Mouse (Mus musculus) liver, embryonic 12.5 days (tissue): ENCODE results near the gene D17Wsu92e. TPM values are rescaled to one million over a fixed set of nuclear protein-coding genes. Genes with fewer than 3 reads are reported as not detected.
A peak's percentile ranks its signal among the peaks of the same experiment; 100 is the strongest.

Source experiments
- ATAC-seq: fragments of 200-750 bp; cut with Nextera tagmentation; 2 replicates; pipeline ENCODE4 v1.8.0; 2017; ENCODE audit warnings: moderate number of reproducible peaks, mild to moderate bottlenecking, moderate library complexity
- H3K27ac ChIP-seq: fragments of 300-500 bp; sonication (generic); 2 replicates; pipeline ENCODE4 v1.5.1; 2016; ENCODE audit warnings: mild to moderate bottlenecking
- H3K27me3 ChIP-seq: fragments of 300-500 bp; sonication (generic); replicated peaks from 2 replicates; pipeline ENCODE4 v1.6.1; 2016; ENCODE audit warnings: mild to moderate bottlenecking, moderate library complexity
- H3K36me3 ChIP-seq: fragments of 300-500 bp; sonication (generic); 2 replicates; pipeline ENCODE4 v1.6.1; 2016; ENCODE audit warnings: mild to moderate bottlenecking, moderate library complexity
- H3K4me1 ChIP-seq: fragments of 300-500 bp; sonication (generic); 2 replicates; pipeline ENCODE4 v1.6.1; 2016
- H3K4me2 ChIP-seq: fragments of 300-500 bp; sonication (generic); 2 replicates; pipeline ENCODE4 v1.6.1; 2016; ENCODE audit warnings: mild to moderate bottlenecking, moderate library complexity
- H3K4me3 ChIP-seq: fragments of 300-500 bp; sonication (generic); 2 replicates; pipeline ENCODE4 v1.5.1; 2016; ENCODE audit warnings: mild to moderate bottlenecking, moderate library complexity
- H3K9ac ChIP-seq: fragments of 300-500 bp; sonication (generic); 2 replicates; pipeline ENCODE4 v1.6.1; 2016; ENCODE audit warnings: mild to moderate bottlenecking, moderate library complexity
- H3K9me3 ChIP-seq: fragments of 300-500 bp; sonication (generic); replicated peaks from 2 replicates; pipeline ENCODE4 v1.6.1; 2016; ENCODE audit warnings: mild to moderate bottlenecking, moderate library complexity
- WGBS: fragments of 180-500 bp; shearing (Covaris S2); methylation state at CpG from one replicate; pipeline ENCODE4 v1.1.7; 2016; ENCODE audit not compliant: insufficient replicate concordance; 5-methylcytosine and 5-hydroxymethylcytosine counted together
- polyA plus RNA-seq: library from polyadenylated mRNA; unstranded; fragments of >200 nt; fragmentation: Nextera tagmentation; extraction: Ambion mirVana; gene quantifications from 2 replicates; pipeline ENCODE4 v1.2.1, GENCODE M21; 2016

D17Wsu92e gene
- polyA plus RNA-seq, 1 experiment from 2014 or later, result 17.1 TPM

GRCm38 (mm10) chr17:27726527-27726926, 93.9 kb downstream of the D17Wsu92e start:
- Histone ChIP-seq H3K36me3 (no peaks in the 10 kb centered on the region), H3K4me2 (no peak overlapping the region), H3K9me3 (no peaks in the 10 kb centered on the region), H3K27me3 (peaks cover 40% of the 10 kb centered on the region), H3K4me1 (peaks cover 15% of the 10 kb centered on the region), H3K4me3 (no peak overlapping the region), H3K27ac (no peak overlapping the region), H3K9ac (no peak overlapping the region)
- ATAC-seq, result no peak
- 29% methylated on average over 7 of the region's 7 CpGs for WGBS

GRCm38 (mm10) chr17:27725412-27725811, 95.0 kb downstream of the D17Wsu92e start:
- no peak for ATAC-seq
- Histone ChIP-seq H3K27ac (no peak overlapping the region), H3K9me3 (no peaks in the 10 kb centered on the region), H3K27me3 (peaks cover 50% of the 10 kb centered on the region), H3K4me1 (peaks cover 15% of the 10 kb centered on the region), H3K9ac (no peak overlapping the region), H3K36me3 (no peaks in the 10 kb centered on the region), H3K4me3 (no peak overlapping the region), H3K4me2 (no peak overlapping the region)
- 24% methylated on average over 10 of the region's 10 CpGs for WGBS

- peaks cover 54% of the 10 kb centered on the region for H3K27me3 ChIP-seq
- no peak overlapping the region for H3K4me3 ChIP-seq
- no peak overlapping the region for H3K27ac ChIP-seq
- no peak overlapping the region for H3K4me2 ChIP-seq
- no peaks in the 10 kb centered on the region for H3K36me3 ChIP-seq
- no peak for ATAC-seq
- WGBS, result 29% methylated on average over 10 of the region's 10 CpGs
- no peak overlapping the region for H3K9ac ChIP-seq
- no peaks in the 10 kb centered on the region for H3K9me3 ChIP-seq
- H3K4me1 ChIP-seq, result peaks cover 15% of the 10 kb centered on the region
Measured at GRCm38 (mm10) chr17:27725011-27725410, 95.4 kb downstream of the D17Wsu92e start.

- 26% methylated on average over 3 of the region's 3 CpGs for WGBS
- no peaks in the 10 kb centered on the region for H3K36me3 ChIP-seq
- H3K4me3 ChIP-seq, result no peak overlapping the region
- H3K27me3 ChIP-seq, result peaks cover 61% of the 10 kb centered on the region
- H3K9me3 ChIP-seq, result no peaks in the 10 kb centered on the region
- H3K9ac ChIP-seq, result no peak overlapping the region
- H3K27ac ChIP-seq, result no peak overlapping the region
- ATAC-seq, result no peak
- no peak overlapping the region for H3K4me2 ChIP-seq
- peaks cover 15% of the 10 kb centered on the region for H3K4me1 ChIP-seq
Measured at GRCm38 (mm10) chr17:27724327-27724726, 96.1 kb downstream of the D17Wsu92e start.

- Histone ChIP-seq H3K27me3 (peaks cover 91% of the 10 kb centered on the region), H3K9me3 (no peaks in the 10 kb centered on the region), H3K4me2 (no peak overlapping the region), H3K9ac (no peak overlapping the region), H3K27ac (no peak overlapping the region), H3K4me3 (no peak overlapping the region), H3K4me1 (peaks cover 20% of the 10 kb centered on the region), H3K36me3 (no peaks in the 10 kb centered on the region)
- 66% methylated on average over 9 of the region's 9 CpGs for WGBS
- no peak for ATAC-seq
Measured at GRCm38 (mm10) chr17:27721125-27721664, 99.3 kb downstream of the D17Wsu92e start.

- Histone ChIP-seq H3K4me2 (no peak overlapping the region), H3K27ac (no peak overlapping the region), H3K36me3 (no peaks in the 10 kb centered on the region), H3K4me1 (peaks cover 13% of the 10 kb centered on the region), H3K9ac (no peak overlapping the region), H3K9me3 (no peaks in the 10 kb centered on the region), H3K27me3 (peaks cover 86% of the 10 kb centered on the region), H3K4me3 (no peak overlapping the region)
- 50% methylated on average over 9 of the region's 9 CpGs for WGBS
- ATAC-seq, result no peak
Measured at GRCm38 (mm10) chr17:27720326-27720725, 100.1 kb downstream of the D17Wsu92e start.

- no peak overlapping the region for H3K4me2 ChIP-seq
- no peak overlapping the region for H3K9ac ChIP-seq
- H3K27me3 ChIP-seq, result peaks cover 83% of the 10 kb centered on the region
- H3K4me1 ChIP-seq, result peaks cover 9% of the 10 kb centered on the region
- H3K27ac ChIP-seq, result no peak overlapping the region
- WGBS, result 52% methylated on average over 14 of the region's 14 CpGs
- H3K4me3 ChIP-seq, result no peak overlapping the region
- H3K9me3 ChIP-seq, result no peaks in the 10 kb centered on the region
- no peak for ATAC-seq
- H3K36me3 ChIP-seq, result no peaks in the 10 kb centered on the region
Measured at GRCm38 (mm10) chr17:27719663-27720062, 100.8 kb downstream of the D17Wsu92e start.

- H3K27me3 ChIP-seq, result peaks cover 83% of the 10 kb centered on the region
- H3K4me2 ChIP-seq, result no peak overlapping the region
- no peaks in the 10 kb centered on the region for H3K36me3 ChIP-seq
- no peaks in the 10 kb centered on the region for H3K9me3 ChIP-seq
- H3K4me3 ChIP-seq, result no peak overlapping the region
- WGBS, result 45% methylated on average over 5 of the region's 5 CpGs
- H3K4me1 ChIP-seq, result peaks cover 9% of the 10 kb centered on the region
- H3K27ac ChIP-seq, result no peak overlapping the region
- no peak for ATAC-seq
- H3K9ac ChIP-seq, result no peak overlapping the region
Measured at GRCm38 (mm10) chr17:27718250-27718649, 102.2 kb downstream of the D17Wsu92e start.

- ATAC-seq, result 0 out of 2 replicates have a peak, but pooled peaks have one; percentile 27
- Histone ChIP-seq H3K4me1 (peaks cover 9% of the 10 kb centered on the region), H3K4me2 (peak overlapping the region; percentile 55), H3K27ac (no peak overlapping the region), H3K27me3 (peaks cover 78% of the 10 kb centered on the region), H3K9ac (no peak overlapping the region), H3K4me3 (peak overlapping the region; percentile 22), H3K36me3 (no peaks in the 10 kb centered on the region), H3K9me3 (no peaks in the 10 kb centered on the region)
- WGBS, result 13% methylated on average over 16 of the region's 16 CpGs
Measured at GRCm38 (mm10) chr17:27716804-27717203, 103.6 kb downstream of the D17Wsu92e start.

GRCm38 (mm10) chr17:27712832-27713231, 107.6 kb downstream of the D17Wsu92e start:
- Histone ChIP-seq H3K4me1 (peaks cover 20% of the 10 kb centered on the region), H3K4me3 (no peak overlapping the region), H3K4me2 (no peak overlapping the region), H3K36me3 (no peaks in the 10 kb centered on the region), H3K27me3 (peaks cover 65% of the 10 kb centered on the region), H3K9me3 (no peaks in the 10 kb centered on the region), H3K27ac (no peak overlapping the region), H3K9ac (no peak overlapping the region)
- WGBS, result 71% methylated on average over 1 of the region's 1 CpGs
- no peak for ATAC-seq

GRCm38 (mm10) chr17:27709650-27710049, 110.8 kb downstream of the D17Wsu92e start:
- Histone ChIP-seq H3K4me2 (no peak overlapping the region), H3K4me3 (no peak overlapping the region), H3K9me3 (no peaks in the 10 kb centered on the region), H3K4me1 (peaks cover 19% of the 10 kb centered on the region), H3K36me3 (no peaks in the 10 kb centered on the region), H3K9ac (no peak overlapping the region), H3K27me3 (peaks cover 72% of the 10 kb centered on the region), H3K27ac (no peak overlapping the region)
- 61% methylated on average over 5 of the region's 5 CpGs for WGBS
- ATAC-seq, result no peak

GRCm38 (mm10) chr17:27707954-27708661, 112.3 kb downstream of the D17Wsu92e start:
- no peak overlapping the region for H3K27ac ChIP-seq
- peak; percentile 81 for ATAC-seq
- H3K9me3 ChIP-seq, result no peaks in the 10 kb centered on the region
- peaks cover 63% of the 10 kb centered on the region for H3K27me3 ChIP-seq
- WGBS, result 3% methylated on average over 25 of the region's 25 CpGs
- H3K36me3 ChIP-seq, result no peaks in the 10 kb centered on the region
- 0 out of 2 replicates have a peak overlapping the region, but pooled peaks have one; percentile 6 for H3K9ac ChIP-seq
- peak overlapping the region; percentile 34 for H3K4me3 ChIP-seq
- peak overlapping the region; percentile 65 for H3K4me2 ChIP-seq
- peaks cover 19% of the 10 kb centered on the region for H3K4me1 ChIP-seq
